Mouse (Mus musculus): Measurements from ENCODE around the gene Cxcl15. TPM values are rescaled to one million over a fixed set of nuclear protein-coding genes. Genes with fewer than 3 reads are reported as not detected.
"Not testable (repeated sequence)": the region's sequence is repeated elsewhere in the genome, so short reads cannot be mapped to it uniquely, and the experiment has no call there.

Cxcl15 gene
- polyA plus RNA-seq, 1 experiment from 2014 or later = not detected

GRCm38 (mm10) chr5:90838582-90838981, 44.2 kb downstream of the Cxcl15 start:
- Histone ChIP-seq H3K9ac (ENCODE audit: low read length) (no peak overlapping the region), H3K4me2 (ENCODE audit: low read length) (no peak overlapping the region)

DNA sequence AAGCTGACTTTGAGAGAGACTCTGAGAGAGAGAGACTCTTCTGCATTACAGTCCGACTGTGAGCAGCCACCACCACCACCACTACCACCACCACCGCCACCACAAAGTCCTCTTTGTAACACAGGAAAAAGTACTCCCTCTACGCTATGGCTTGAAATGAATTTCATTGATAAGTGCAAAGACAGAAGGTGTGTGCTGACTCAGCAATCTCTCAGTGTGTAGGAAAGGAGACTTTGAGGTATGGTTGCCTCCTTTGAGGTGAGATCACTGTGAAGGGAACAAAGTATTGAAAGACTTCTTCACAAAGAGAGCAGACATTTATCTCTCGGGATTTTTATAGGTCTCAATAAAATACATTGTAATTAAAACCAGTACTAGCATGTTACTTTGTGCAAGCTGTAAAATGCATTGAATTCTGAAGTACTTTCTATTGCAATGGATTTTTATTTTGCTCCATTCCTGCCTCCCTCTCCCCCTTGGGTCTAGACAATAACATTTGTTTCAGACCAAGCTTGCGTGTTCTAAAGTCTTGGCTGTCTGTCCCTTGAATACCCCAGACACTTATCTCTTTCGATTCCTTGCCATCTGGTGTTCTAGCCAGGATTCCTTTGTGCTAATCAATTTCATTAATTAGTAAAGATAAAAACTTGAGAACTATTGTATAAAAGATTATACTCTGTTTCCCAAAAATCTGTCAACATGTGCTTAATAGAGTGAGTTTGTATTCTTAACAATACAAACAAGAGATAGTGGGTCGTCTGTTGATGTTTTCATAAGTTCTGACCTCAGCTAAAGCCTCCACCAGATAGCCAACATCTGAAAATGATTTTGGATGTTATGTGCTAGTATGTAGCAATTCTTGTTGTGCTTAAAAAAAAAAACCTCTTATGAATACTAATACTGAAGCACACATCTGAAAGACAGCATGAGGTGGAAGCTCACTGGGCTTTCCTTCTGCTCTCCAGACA, 46.9 kb downstream of the Cxcl15 start:
- Histone ChIP-seq H3K4me1 (ENCODE audit: control insufficient read depth in 2 of 2, insufficient read depth in 2 of 2, low read length in 2 of 2) (no peaks in the 10 kb centered on the region), H3K4me3 (ENCODE audit: control insufficient read depth in 1 of 2, insufficient read depth in 1 of 2, low read depth in 1 of 2, low read length in 2 of 2) (no peak overlapping the region), H3K36me3 (ENCODE audit: control insufficient read depth, insufficient read depth, low read length) (no peaks in the 10 kb centered on the region), H3K27me3 (ENCODE audit: control insufficient read depth, insufficient read depth, low read length) (no peaks in the 10 kb centered on the region), H3K9me3 (ENCODE audit: control insufficient read depth, low read length) (no peaks in the 10 kb centered on the region), H3K4me2 (ENCODE audit: low read length) (no peak overlapping the region), H3K9ac (ENCODE audit: low read length) (no peak overlapping the region), H3K27ac (replicated peaks in 1 of 2; ENCODE audit: control insufficient read depth in 1 of 2, insufficient read depth in 1 of 2, low read depth in 2 of 2, low read length in 2 of 2) (no peak overlapping the region)
- ATAC-seq (ENCODE audit: insufficient number of reproducible peaks, insufficient read depth, low FRiP score, low read depth) = no peak
- 62% methylated on average over 7 of the region's 7 CpGs for WGBS

More at GRCm38 (mm10) chr5:90838582-90838981, 44.2 kb downstream of the Cxcl15 start:
- Histone ChIP-seq H3K36me3 (ENCODE audit: control insufficient read depth, insufficient read depth, low read length) (no peaks in the 10 kb centered on the region), H3K4me1 (ENCODE audit: control insufficient read depth in 2 of 2, insufficient read depth in 2 of 2, low read length in 2 of 2) (no peaks in the 10 kb centered on the region), H3K27me3 (ENCODE audit: control insufficient read depth, insufficient read depth, low read length) (no peaks in the 10 kb centered on the region), H3K4me3 (ENCODE audit: control insufficient read depth in 1 of 2, insufficient read depth in 1 of 2, low read depth in 1 of 2, low read length in 2 of 2) (no peak overlapping the region), H3K9me3 (ENCODE audit: control insufficient read depth, low read length) (no peaks in the 10 kb centered on the region), H3K27ac (replicated peaks in 1 of 2; ENCODE audit: control insufficient read depth in 1 of 2, insufficient read depth in 1 of 2, low read depth in 2 of 2, low read length in 2 of 2) (no peak overlapping the region)
- 73% methylated on average over 5 of the region's 5 CpGs for WGBS
- no peak for ATAC-seq (ENCODE audit: insufficient number of reproducible peaks, insufficient read depth, low FRiP score, low read depth)

DNA sequence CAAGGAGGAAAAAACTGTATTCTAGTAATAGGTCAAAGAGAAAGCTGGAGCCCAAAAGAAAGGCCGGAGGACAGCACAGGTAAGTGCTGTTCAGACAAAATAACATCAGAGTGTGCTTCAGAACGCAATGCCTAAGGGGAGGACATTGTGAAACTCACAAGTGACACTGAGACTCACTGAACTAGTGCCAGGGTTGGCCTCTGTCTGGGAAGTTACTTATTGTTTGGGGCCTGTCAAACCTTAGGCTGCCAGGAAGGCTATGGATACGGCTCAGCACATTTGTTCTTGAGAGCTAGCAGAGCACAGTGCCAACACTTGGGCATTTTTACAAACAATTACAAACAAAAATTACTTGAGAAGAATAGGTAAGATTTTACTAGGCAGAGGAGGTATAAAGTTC, 49.6 kb downstream of the Cxcl15 start:
- Histone ChIP-seq H3K27me3 (ENCODE audit: control insufficient read depth, insufficient read depth, low read length) (no peaks in the 10 kb centered on the region), H3K9me3 (ENCODE audit: control insufficient read depth, low read length) (no peaks in the 10 kb centered on the region), H3K4me2 (ENCODE audit: low read length) (no peak overlapping the region), H3K27ac (replicated peaks in 1 of 2; ENCODE audit: control insufficient read depth in 1 of 2, insufficient read depth in 1 of 2, low read depth in 2 of 2, low read length in 2 of 2) (no peak overlapping the region), H3K4me3 (ENCODE audit: control insufficient read depth in 1 of 2, insufficient read depth in 1 of 2, low read depth in 1 of 2, low read length in 2 of 2) (no peak overlapping the region), H3K4me1 (ENCODE audit: control insufficient read depth in 2 of 2, insufficient read depth in 2 of 2, low read length in 2 of 2) (no peaks in the 10 kb centered on the region), H3K36me3 (ENCODE audit: control insufficient read depth, insufficient read depth, low read length) (no peaks in the 10 kb centered on the region), H3K9ac (ENCODE audit: low read length) (no peak overlapping the region)
- ATAC-seq (ENCODE audit: insufficient number of reproducible peaks, insufficient read depth, low FRiP score, low read depth) = no peak
- WGBS = 74% methylated on average over 3 of the region's 3 CpGs

- whole genome bisulfite sequencing = 88% methylated on average over 7 of the region's 7 CpGs
Observed at GRCm38 (mm10) chr5:90850096-90850495, 55.8 kb downstream of the Cxcl15 start.

DNA sequence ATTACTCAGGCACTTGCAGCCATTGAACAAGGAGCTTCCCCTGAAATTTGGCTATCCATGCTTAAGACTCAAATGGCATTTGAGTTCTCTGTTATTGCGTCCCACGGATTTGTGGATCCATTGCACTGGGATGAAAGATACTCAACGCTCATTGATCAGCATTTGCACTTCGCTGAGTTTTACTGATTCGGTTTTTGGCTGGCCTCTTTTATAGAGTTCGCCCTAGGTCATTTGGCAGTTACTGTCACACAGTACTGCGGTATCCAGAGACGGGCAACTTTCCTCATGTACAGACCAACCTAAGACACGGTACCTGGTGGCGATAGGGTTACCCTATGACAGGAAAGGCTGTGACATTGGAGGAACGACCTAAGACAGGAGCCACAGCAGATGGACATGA, 57.1 kb downstream of the Cxcl15 start:
- not testable (repeated sequence) for H3K36me3 ChIP-seq (ENCODE audit: control insufficient read depth, insufficient read depth, low read length); H3K9ac ChIP-seq (ENCODE audit: low read length); H3K4me2 ChIP-seq (ENCODE audit: low read length); H3K4me1 ChIP-seq (ENCODE audit: control insufficient read depth in 2 of 2, insufficient read depth in 2 of 2, low read length in 2 of 2); H3K27me3 ChIP-seq (ENCODE audit: control insufficient read depth, insufficient read depth, low read length); H3K4me3 ChIP-seq (ENCODE audit: control insufficient read depth in 1 of 2, insufficient read depth in 1 of 2, low read depth in 1 of 2, low read length in 2 of 2); H3K27ac ChIP-seq (replicated peaks in 1 of 2; ENCODE audit: control insufficient read depth in 1 of 2, insufficient read depth in 1 of 2, low read depth in 2 of 2, low read length in 2 of 2); H3K9me3 ChIP-seq (ENCODE audit: control insufficient read depth, low read length); ATAC-seq (ENCODE audit: insufficient number of reproducible peaks, insufficient read depth, low FRiP score, low read depth)
- 88% methylated on average over 11 of the region's 11 CpGs for WGBS

More at GRCm38 (mm10) chr5:90850096-90850495, 55.8 kb downstream of the Cxcl15 start:
- ATAC-seq (ENCODE audit: insufficient number of reproducible peaks, insufficient read depth, low FRiP score, low read depth); H3K9me3 ChIP-seq (ENCODE audit: control insufficient read depth, low read length); H3K27me3 ChIP-seq (ENCODE audit: control insufficient read depth, insufficient read depth, low read length); H3K4me3 ChIP-seq (ENCODE audit: control insufficient read depth in 1 of 2, insufficient read depth in 1 of 2, low read depth in 1 of 2, low read length in 2 of 2); H3K36me3 ChIP-seq (ENCODE audit: control insufficient read depth, insufficient read depth, low read length); H3K9ac ChIP-seq (ENCODE audit: low read length); H3K4me1 ChIP-seq (ENCODE audit: control insufficient read depth in 2 of 2, insufficient read depth in 2 of 2, low read length in 2 of 2); H3K27ac ChIP-seq (replicated peaks in 1 of 2; ENCODE audit: control insufficient read depth in 1 of 2, insufficient read depth in 1 of 2, low read depth in 2 of 2, low read length in 2 of 2); H3K4me2 ChIP-seq (ENCODE audit: low read length): not testable (repeated sequence)

Small RNA genes lying within 50 kb of the gene (microRNA-seq; reads per million reads assigned to microRNA genes)
- not detected for gene Gm24322

Other genes with a start within 250 kb of the Cxcl15 start
- gene 5830473C10Rik, start 233.4 kb upstream of the Cxcl15 start, polyA plus RNA-seq (2014; fragmentation: Nextera tagmentation; extraction: Ambion mirVana) = not detected in 2 replicates
- gene Rassf6, start 153.9 kb upstream of the Cxcl15 start, polyA plus RNA-seq (2014; fragmentation: Nextera tagmentation; extraction: Ambion mirVana) = 0.27 and 0.55 TPM in 2 replicates
- not detected in 2 replicates for gene Cxcl5, start 35.2 kb upstream of the Cxcl15 start, polyA plus RNA-seq (2014; fragmentation: Nextera tagmentation; extraction: Ambion mirVana)
- 3.7 and 3.8 TPM in 2 replicates for gene Ppbp, start 26.0 kb upstream of the Cxcl15 start, polyA plus RNA-seq (2014; fragmentation: Nextera tagmentation; extraction: Ambion mirVana)
- 33.7 and 35.5 TPM in 2 replicates for gene Pf4, start 22.1 kb upstream of the Cxcl15 start, polyA plus RNA-seq (2014; fragmentation: Nextera tagmentation; extraction: Ambion mirVana)
- gene Cxcl3, start 8.4 kb upstream of the Cxcl15 start, polyA plus RNA-seq (2014; fragmentation: Nextera tagmentation; extraction: Ambion mirVana) = not detected in 2 replicates
- 0.42 and 0.66 TPM in 2 replicates for gene Cxcl1, start 96.7 kb downstream of the Cxcl15 start, polyA plus RNA-seq (2014; fragmentation: Nextera tagmentation; extraction: Ambion mirVana)
- 0.20 TPM in 1 of 2 replicates, not detected in the other for gene Cxcl2, start 109.3 kb downstream of the Cxcl15 start, polyA plus RNA-seq (2014; fragmentation: Nextera tagmentation; extraction: Ambion mirVana)
- 34.6 and 35.5 TPM in 2 replicates for gene Mthfd2l, start 136.6 kb downstream of the Cxcl15 start, polyA plus RNA-seq (2014; fragmentation: Nextera tagmentation; extraction: Ambion mirVana)
- gene Epgn, start 232.9 kb downstream of the Cxcl15 start, polyA plus RNA-seq (2014; fragmentation: Nextera tagmentation; extraction: Ambion mirVana) = 0.26 TPM in 1 of 2 replicates, not detected in the other